Mouse (Mus musculus): Measurements from ENCODE around the gene Ninj2. TPM values are rescaled to one million over a fixed set of nuclear protein-coding genes. Genes with fewer than 3 reads are reported as not detected.
A peak's percentile ranks its signal among the peaks of the same experiment; 100 is the strongest.

Gene Ninj2
- polyA plus RNA-seq, 1 experiment from 2014 or later = not detected

DNA sequence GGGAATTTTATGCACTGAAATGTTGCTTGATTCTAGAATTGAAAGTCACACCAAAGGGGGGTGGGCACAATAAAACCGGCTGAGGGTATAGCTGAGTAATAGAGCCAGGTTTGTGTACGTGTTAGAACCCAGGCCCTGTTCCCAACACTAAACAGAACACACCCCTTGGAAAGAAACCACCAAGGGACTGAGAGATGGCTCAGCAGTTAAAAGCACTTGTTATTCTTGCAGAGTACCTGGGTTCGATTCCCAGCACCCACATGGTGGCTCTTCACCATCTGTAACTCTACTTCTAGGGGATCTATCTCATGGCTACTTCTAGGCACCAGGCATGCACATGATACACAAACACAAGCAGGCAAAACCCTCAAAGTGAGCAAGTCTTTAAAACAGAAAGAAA, 20.7 kb downstream of the Ninj2 start:
- Histone ChIP-seq H3K36me3 (ENCODE audit: control insufficient read depth, insufficient read depth, low read length) (no peaks in the 10 kb centered on the region), H3K9me3 (ENCODE audit: control insufficient read depth, low read length) (no peaks in the 10 kb centered on the region), H3K27me3 (ENCODE audit: control insufficient read depth, insufficient read depth, low read length) (no peaks in the 10 kb centered on the region), H3K9ac (ENCODE audit: low read length) (no peak overlapping the region), H3K4me1 (ENCODE audit: control insufficient read depth in 2 of 2, insufficient read depth in 2 of 2, low read length in 2 of 2) (peaks cover 28 to 57% of the 10 kb centered on the region in 2 experiments), H3K4me2 (ENCODE audit: low read length) (no peak overlapping the region), H3K27ac (replicated peaks in 1 of 2; ENCODE audit: control insufficient read depth in 1 of 2, insufficient read depth in 1 of 2, low read depth in 2 of 2, low read length in 2 of 2) (peak overlapping the region; percentile 93 to 95), H3K4me3 (ENCODE audit: control insufficient read depth in 1 of 2, insufficient read depth in 1 of 2, low read depth in 1 of 2, low read length in 2 of 2) (no peak overlapping the region)
- ATAC-seq (ENCODE audit: insufficient number of reproducible peaks, insufficient read depth, low FRiP score, low read depth) = no peak
- WGBS = 90% methylated on average over 3 of the region's 3 CpGs

DNA sequence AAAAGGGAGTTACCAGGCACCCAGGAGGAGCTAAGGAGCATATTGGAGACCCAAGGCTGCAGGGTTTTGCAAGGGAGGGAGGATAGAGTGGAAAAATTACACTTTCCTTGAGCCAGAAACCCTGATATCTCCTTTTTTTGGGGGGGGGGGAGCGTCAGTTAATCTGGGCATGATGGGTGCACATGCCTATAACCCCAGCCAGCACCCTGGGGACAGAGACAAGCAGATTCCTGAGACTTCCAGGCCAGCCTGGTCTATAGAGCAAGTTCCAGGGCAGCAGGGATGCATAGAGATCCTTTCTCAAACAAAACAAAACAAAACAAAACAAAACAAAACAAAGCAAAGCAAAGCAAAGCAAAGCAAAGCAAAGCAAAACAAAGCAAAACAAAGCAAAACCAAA, 21.1 kb downstream of the Ninj2 start:
- Histone ChIP-seq H3K4me1 (ENCODE audit: control insufficient read depth in 2 of 2, insufficient read depth in 2 of 2, low read length in 2 of 2) (peaks cover 24 to 52% of the 10 kb centered on the region in 2 experiments), H3K9ac (ENCODE audit: low read length) (no peak overlapping the region; the same call in 1 of the 2 replicates), H3K4me3 (ENCODE audit: control insufficient read depth in 1 of 2, insufficient read depth in 1 of 2, low read depth in 1 of 2, low read length in 2 of 2) (no peak overlapping the region), H3K9me3 (ENCODE audit: control insufficient read depth, low read length) (no peaks in the 10 kb centered on the region), H3K27me3 (ENCODE audit: control insufficient read depth, insufficient read depth, low read length) (no peaks in the 10 kb centered on the region), H3K36me3 (ENCODE audit: control insufficient read depth, insufficient read depth, low read length) (no peaks in the 10 kb centered on the region), H3K27ac (replicated peaks in 1 of 2; ENCODE audit: control insufficient read depth in 1 of 2, insufficient read depth in 1 of 2, low read depth in 2 of 2, low read length in 2 of 2) (peak overlapping the region; percentile 93 to 95), H3K4me2 (ENCODE audit: low read length) (peak overlapping the region; percentile 37; the same call in 1 of the 2 replicates)
- WGBS = 63% methylated on average over 1 of the region's 1 CpGs
- ATAC-seq (ENCODE audit: insufficient number of reproducible peaks, insufficient read depth, low FRiP score, low read depth) = no peak

DNA sequence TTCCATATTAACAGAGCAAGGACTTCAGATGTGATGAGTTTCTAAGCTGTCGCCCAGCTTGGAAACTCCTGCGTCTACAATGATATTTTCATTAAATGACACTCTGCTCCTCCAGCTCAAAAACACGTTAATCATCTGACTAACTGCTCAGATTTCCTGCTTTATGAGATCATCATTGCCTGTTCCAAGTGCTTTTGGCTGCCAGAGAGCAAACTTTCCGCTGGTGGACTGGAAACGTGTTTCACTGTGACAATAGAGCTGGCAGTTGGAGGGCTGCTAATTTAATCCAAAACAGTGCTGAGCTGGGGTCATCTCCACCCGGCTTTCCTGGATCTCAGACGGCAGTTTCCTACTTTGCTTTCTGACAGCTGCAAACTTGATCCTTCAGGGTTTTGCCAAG, 21.5 kb downstream of the Ninj2 start:
- Histone ChIP-seq H3K9ac (ENCODE audit: low read length) (peak overlapping the region; percentile 50), H3K4me3 (ENCODE audit: control insufficient read depth in 1 of 2, insufficient read depth in 1 of 2, low read depth in 1 of 2, low read length in 2 of 2) (no peak overlapping the region), H3K4me1 (ENCODE audit: control insufficient read depth in 2 of 2, insufficient read depth in 2 of 2, low read length in 2 of 2) (peaks cover 21 to 48% of the 10 kb centered on the region in 2 experiments), H3K4me2 (ENCODE audit: low read length) (peak overlapping the region; percentile 37), H3K36me3 (ENCODE audit: control insufficient read depth, insufficient read depth, low read length) (no peaks in the 10 kb centered on the region), H3K27ac (replicated peaks in 1 of 2; ENCODE audit: control insufficient read depth in 1 of 2, insufficient read depth in 1 of 2, low read depth in 2 of 2, low read length in 2 of 2) (peak overlapping the region; percentile 93 to 95), H3K9me3 (ENCODE audit: control insufficient read depth, low read length) (no peaks in the 10 kb centered on the region), H3K27me3 (ENCODE audit: control insufficient read depth, insufficient read depth, low read length) (no peaks in the 10 kb centered on the region)
- 15% methylated on average over 7 of the region's 7 CpGs for WGBS
- peak; percentile 62 for ATAC-seq (ENCODE audit: insufficient number of reproducible peaks, insufficient read depth, low FRiP score, low read depth)

DNA sequence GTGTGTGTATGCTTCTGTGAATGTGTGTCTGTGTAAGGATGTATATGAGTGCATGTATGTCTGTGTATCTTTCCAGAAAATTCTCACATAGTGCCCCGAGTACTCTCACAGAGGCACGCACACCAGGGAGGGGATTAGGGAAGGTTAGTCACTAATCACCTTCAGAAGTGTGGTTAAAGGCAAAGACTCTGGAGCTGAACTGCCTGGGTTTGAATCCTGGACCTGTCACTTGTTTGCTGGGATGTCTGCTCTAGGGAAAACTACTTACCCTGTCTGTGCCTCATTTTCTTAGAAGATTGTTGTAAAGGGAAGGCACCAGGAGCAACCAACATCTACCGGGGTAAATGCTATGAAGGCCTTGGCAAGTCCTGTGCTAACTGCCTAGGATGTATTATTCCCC, 22.3 kb downstream of the Ninj2 start:
- H3K9ac ChIP-seq (ENCODE audit: low read length) = peak overlapping the region; percentile 50
- peak overlapping the region; percentile 60 to 93 for H3K27ac ChIP-seq (replicated peaks in 1 of 2; ENCODE audit: control insufficient read depth in 1 of 2, insufficient read depth in 1 of 2, low read depth in 2 of 2, low read length in 2 of 2)
- no peak overlapping the region for H3K4me3 ChIP-seq (ENCODE audit: control insufficient read depth in 1 of 2, insufficient read depth in 1 of 2, low read depth in 1 of 2, low read length in 2 of 2)
- H3K27me3 ChIP-seq (ENCODE audit: control insufficient read depth, insufficient read depth, low read length) = no peaks in the 10 kb centered on the region
- H3K36me3 ChIP-seq (ENCODE audit: control insufficient read depth, insufficient read depth, low read length) = no peaks in the 10 kb centered on the region
- H3K9me3 ChIP-seq (ENCODE audit: control insufficient read depth, low read length) = no peaks in the 10 kb centered on the region
- H3K4me1 ChIP-seq (ENCODE audit: control insufficient read depth in 2 of 2, insufficient read depth in 2 of 2, low read length in 2 of 2) = peaks cover 19 to 42% of the 10 kb centered on the region in 2 experiments
- ATAC-seq (ENCODE audit: insufficient number of reproducible peaks, insufficient read depth, low FRiP score, low read depth) = no peak
- no peak overlapping the region for H3K4me2 ChIP-seq (ENCODE audit: low read length)
- WGBS = 61% methylated on average over 3 of the region's 3 CpGs

DNA sequence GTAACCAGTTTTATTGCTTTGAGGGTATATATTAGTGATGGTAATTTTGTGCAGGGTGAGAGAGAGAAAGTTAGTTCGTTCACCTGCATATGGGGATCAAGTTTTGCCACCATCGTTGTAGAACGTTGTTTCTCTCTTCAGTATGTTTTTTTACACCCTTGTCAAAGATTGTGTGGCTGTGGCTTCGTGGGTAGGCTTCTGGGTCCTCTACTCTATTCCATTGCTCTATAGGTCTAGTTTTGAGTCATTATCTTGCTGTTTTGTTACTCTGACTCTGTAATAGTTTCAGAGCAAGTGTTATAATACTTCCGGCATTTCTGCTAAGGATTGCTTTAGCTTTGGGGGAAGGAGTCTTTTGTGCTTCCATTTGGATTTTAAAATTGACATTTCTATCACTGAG, 26.7 kb downstream of the Ninj2 start:
- Histone ChIP-seq H3K4me1 (ENCODE audit: control insufficient read depth in 2 of 2, insufficient read depth in 2 of 2, low read length in 2 of 2) (peaks cover 4 to 12% of the 10 kb centered on the region in 2 experiments), H3K27ac (replicated peaks in 1 of 2; ENCODE audit: control insufficient read depth in 1 of 2, insufficient read depth in 1 of 2, low read depth in 2 of 2, low read length in 2 of 2) (no peak overlapping the region), H3K27me3 (ENCODE audit: control insufficient read depth, insufficient read depth, low read length) (no peaks in the 10 kb centered on the region), H3K36me3 (ENCODE audit: control insufficient read depth, insufficient read depth, low read length) (no peaks in the 10 kb centered on the region), H3K9me3 (ENCODE audit: control insufficient read depth, low read length) (no peaks in the 10 kb centered on the region), H3K4me3 (ENCODE audit: control insufficient read depth in 1 of 2, insufficient read depth in 1 of 2, low read depth in 1 of 2, low read length in 2 of 2) (no peak overlapping the region), H3K9ac (ENCODE audit: low read length) (no peak overlapping the region), H3K4me2 (ENCODE audit: low read length) (no peak overlapping the region)
- 81% methylated on average over 5 of the region's 5 CpGs for WGBS
- no peak for ATAC-seq (ENCODE audit: insufficient number of reproducible peaks, insufficient read depth, low FRiP score, low read depth)

DNA sequence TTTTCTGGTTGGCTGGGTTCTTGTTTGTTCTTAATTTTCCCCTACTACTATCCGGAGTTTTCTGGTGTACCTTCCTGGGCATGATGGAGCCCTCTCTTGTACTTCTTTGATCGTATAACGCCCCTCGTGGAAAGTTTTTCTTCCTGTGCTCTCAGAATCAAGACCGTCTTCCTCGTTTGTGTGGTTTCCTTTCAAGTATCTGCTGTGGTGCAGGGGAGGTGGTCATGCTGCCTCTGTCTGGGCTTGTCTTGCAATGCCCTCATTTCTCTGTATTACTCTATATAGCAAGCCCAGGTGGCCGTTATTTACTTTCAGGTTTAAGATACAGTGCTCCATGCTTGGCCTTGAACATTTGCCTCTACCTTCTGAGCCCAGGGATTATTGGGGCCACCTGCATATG, 31.5 kb downstream of the Ninj2 start:
- 92% methylated on average over 7 of the region's 7 CpGs for WGBS

DNA sequence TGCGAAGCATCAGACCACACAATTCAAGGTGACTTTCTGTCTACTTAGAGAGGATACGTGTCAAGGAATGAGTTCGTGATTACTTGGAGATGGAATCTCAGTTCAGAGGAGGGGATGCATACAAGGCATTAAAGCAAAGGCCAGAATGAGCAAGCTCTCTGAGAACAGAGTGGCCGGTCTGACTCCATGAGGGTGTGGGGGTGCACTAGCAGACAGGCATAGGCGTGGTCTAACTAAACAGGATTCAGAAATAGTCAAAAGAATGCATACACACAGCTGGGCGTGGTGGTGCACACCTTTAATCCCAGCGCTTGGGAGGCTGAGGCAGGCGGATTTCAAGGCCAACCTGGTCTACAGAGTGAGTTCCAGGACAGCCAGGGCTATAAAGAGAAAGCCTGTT, 33.3 kb downstream of the Ninj2 start:
- Histone ChIP-seq H3K27ac (replicated peaks in 1 of 2; ENCODE audit: control insufficient read depth in 1 of 2, insufficient read depth in 1 of 2, low read depth in 2 of 2, low read length in 2 of 2) (no peak overlapping the region), H3K27me3 (ENCODE audit: control insufficient read depth, insufficient read depth, low read length) (no peaks in the 10 kb centered on the region), H3K4me2 (ENCODE audit: low read length) (no peak overlapping the region), H3K4me3 (ENCODE audit: control insufficient read depth in 1 of 2, insufficient read depth in 1 of 2, low read depth in 1 of 2, low read length in 2 of 2) (no peak overlapping the region), H3K4me1 (ENCODE audit: control insufficient read depth in 2 of 2, insufficient read depth in 2 of 2, low read length in 2 of 2) (no peaks in the 10 kb centered on the region), H3K9me3 (ENCODE audit: control insufficient read depth, low read length) (no peaks in the 10 kb centered on the region), H3K36me3 (ENCODE audit: control insufficient read depth, insufficient read depth, low read length) (no peaks in the 10 kb centered on the region), H3K9ac (ENCODE audit: low read length) (no peak overlapping the region)
- 89% methylated on average over 8 of the region's 8 CpGs for WGBS
- ATAC-seq (ENCODE audit: insufficient number of reproducible peaks, insufficient read depth, low FRiP score, low read depth) = no peak

More for the DNA sequence above, 31.5 kb downstream of the Ninj2 start:
- H3K4me3 ChIP-seq (ENCODE audit: control insufficient read depth in 1 of 2, insufficient read depth in 1 of 2, low read depth in 1 of 2, low read length in 2 of 2) = no peak overlapping the region
- H3K4me1 ChIP-seq (ENCODE audit: control insufficient read depth in 2 of 2, insufficient read depth in 2 of 2, low read length in 2 of 2) = no peaks in the 10 kb centered on the region
- H3K27me3 ChIP-seq (ENCODE audit: control insufficient read depth, insufficient read depth, low read length) = no peaks in the 10 kb centered on the region
- ATAC-seq (ENCODE audit: insufficient number of reproducible peaks, insufficient read depth, low FRiP score, low read depth) = no peak
- H3K9me3 ChIP-seq (ENCODE audit: control insufficient read depth, low read length) = no peaks in the 10 kb centered on the region
- no peak overlapping the region for H3K27ac ChIP-seq (replicated peaks in 1 of 2; ENCODE audit: control insufficient read depth in 1 of 2, insufficient read depth in 1 of 2, low read depth in 2 of 2, low read length in 2 of 2)
- H3K4me2 ChIP-seq (ENCODE audit: low read length) = no peak overlapping the region
- no peak overlapping the region for H3K9ac ChIP-seq (ENCODE audit: low read length)
- H3K36me3 ChIP-seq (ENCODE audit: control insufficient read depth, insufficient read depth, low read length) = no peaks in the 10 kb centered on the region

DNA sequence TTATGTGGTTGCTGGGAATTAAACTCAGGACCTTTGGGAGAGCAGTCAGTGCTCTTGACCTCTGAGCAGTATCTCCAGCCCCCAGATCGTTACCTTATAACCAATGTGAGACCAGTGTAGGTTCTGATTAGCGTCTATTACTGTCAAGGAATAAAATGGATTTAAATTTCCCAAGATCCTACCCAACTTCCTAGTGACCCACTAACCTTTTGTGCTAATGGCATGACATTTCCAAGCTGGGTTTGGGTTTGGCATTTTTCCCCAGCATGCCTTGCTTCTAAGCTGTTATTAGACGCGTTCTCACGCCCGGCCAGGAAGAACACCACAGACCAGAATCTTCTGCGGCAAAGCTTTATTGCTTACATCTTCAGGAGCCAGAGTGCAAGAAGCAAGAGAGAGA, 34.2 kb downstream of the Ninj2 start:
- Histone ChIP-seq H3K4me3 (ENCODE audit: control insufficient read depth in 1 of 2, insufficient read depth in 1 of 2, low read depth in 1 of 2, low read length in 2 of 2) (no peak overlapping the region), H3K27me3 (ENCODE audit: control insufficient read depth, insufficient read depth, low read length) (no peaks in the 10 kb centered on the region), H3K27ac (replicated peaks in 1 of 2; ENCODE audit: control insufficient read depth in 1 of 2, insufficient read depth in 1 of 2, low read depth in 2 of 2, low read length in 2 of 2) (no peak overlapping the region), H3K9ac (ENCODE audit: low read length) (no peak overlapping the region), H3K9me3 (ENCODE audit: control insufficient read depth, low read length) (no peaks in the 10 kb centered on the region), H3K4me1 (ENCODE audit: control insufficient read depth in 2 of 2, insufficient read depth in 2 of 2, low read length in 2 of 2) (no peaks in the 10 kb centered on the region), H3K4me2 (ENCODE audit: low read length) (no peak overlapping the region), H3K36me3 (ENCODE audit: control insufficient read depth, insufficient read depth, low read length) (no peaks in the 10 kb centered on the region)
- 94% methylated on average over 7 of the region's 7 CpGs for WGBS
- no peak for ATAC-seq (ENCODE audit: insufficient number of reproducible peaks, insufficient read depth, low FRiP score, low read depth)
